Mouse (Mus musculus) kidney, postnatal 36 days (tissue): Measurements from ENCODE around the gene Gm11172.
"Not testable (repeated sequence)": the region's sequence is repeated elsewhere in the genome, so short reads cannot be mapped to it uniquely, and the experiment has no call there.

Experiments
- DNase-seq, 2 experiments: peaks; one replicate each; pipeline ENCODE4 v3.0.0; 2021 to 2022; ENCODE audit warnings: mixed read lengths in 2 of 2

Gm11172 gene

GRCm38 (mm10) chr16:10785371-10786231 lies 27.1 kb upstream of the Gm11172 start, which contains the start of gene Socs1:
Gene Socs1 (minus strand): TSS chr16:10785536.
- DNase-seq, result peak; percentile 90 to 93

GRCm38 (mm10) chr16:10786288-10786687 lies 26.4 kb upstream of the Gm11172 start:
- DNase-seq, result peak; percentile 88 to 89

GRCm38 (mm10) chr16:10786782-10787547 lies 25.8 kb upstream of the Gm11172 start:
- DNase-seq, result peak in 1 of 2 experiments; percentile 7

GRCm38 (mm10) chr16:10787548-10788058 lies 25.1 kb upstream of the Gm11172 start:
- DNase-seq, result no peak

- DNase-seq, result no peak
Observed at GRCm38 (mm10) chr16:10788271-10788670, 24.4 kb upstream of the Gm11172 start, which contains the start of gene Tnp2. Gene Tnp2 (minus strand): TSS chr16:10788660.

GRCm38 (mm10) chr16:10788866-10789265 lies 23.8 kb upstream of the Gm11172 start:
- no peak for DNase-seq

GRCm38 (mm10) chr16:10790702-10791101 lies 22.0 kb upstream of the Gm11172 start, which contains the start of gene Prm3:
Gene Prm3 (minus strand): TSS chr16:10790914.
- no peak for DNase-seq

GRCm38 (mm10) chr16:10796034-10796433 lies 16.7 kb upstream of the Gm11172 start, which contains the start of gene Prm2:
Gene Prm2 (minus strand): TSS chr16:10796134.
- DNase-seq, result no peak

- DNase-seq, result not testable (repeated sequence)
Observed at GRCm38 (mm10) chr16:10802420-10802819, 10.3 kb upstream of the Gm11172 start.

- no peak for DNase-seq
Observed at GRCm38 (mm10) chr16:10805789-10806527, 6.8 kb upstream of the Gm11172 start, which contains the start of gene Prm1. Gene Prm1 (minus strand): TSS chr16:10805839.

- no peak for DNase-seq
Observed at GRCm38 (mm10) chr16:10810376-10810775, 2.3 kb upstream of the Gm11172 start.

- DNase-seq, result no peak
Observed at GRCm38 (mm10) chr16:10813726-10814125, 1.0 kb downstream of the Gm11172 start.

- DNase-seq, result no peak
Observed at GRCm38 (mm10) chr16:10814864-10815263, 2.1 kb downstream of the Gm11172 start.

- no peak for DNase-seq
Observed at GRCm38 (mm10) chr16:10818579-10819135, 5.9 kb downstream of the Gm11172 start.

- no peak for DNase-seq
Observed at GRCm38 (mm10) chr16:10819966-10820365, 7.3 kb downstream of the Gm11172 start.

GRCm38 (mm10) chr16:10821387-10821786 lies 8.7 kb downstream of the Gm11172 start:
- no peak for DNase-seq

- no peak for DNase-seq
Observed at GRCm38 (mm10) chr16:10824536-10824935, 11.8 kb downstream of the Gm11172 start.

- DNase-seq, result no peak
Observed at GRCm38 (mm10) chr16:10825840-10826239, 13.1 kb downstream of the Gm11172 start.

- DNase-seq, result no peak
Observed at GRCm38 (mm10) chr16:10827269-10827668, 14.6 kb downstream of the Gm11172 start.

- DNase-seq, result no peak
Observed at GRCm38 (mm10) chr16:10827766-10828460, 15.2 kb downstream of the Gm11172 start.

- DNase-seq, result peak; percentile 60 to 63
Observed at GRCm38 (mm10) chr16:10828461-10828805, 15.7 kb downstream of the Gm11172 start.

GRCm38 (mm10) chr16:10834542-10834910 lies 21.8 kb downstream of the Gm11172 start:
- DNase-seq, result no peak
